Mouse (Mus musculus) lung, embryonic 14.5 days (tissue): ENCODE measurements around the gene Spib. TPM values are rescaled to one million over a fixed set of nuclear protein-coding genes. Genes with fewer than 3 reads are reported as not detected.
A peak's percentile ranks its signal among the peaks of the same experiment; 100 is the strongest.

Experiments
- ATAC-seq: fragments of 200-750 bp; cut with Nextera tagmentation; 2 replicates; pipeline ENCODE4 v1.8.0; 2017; ENCODE audit warnings: mild to moderate bottlenecking, moderate TSS enrichment, moderate library complexity; ENCODE audit not compliant: insufficient read depth
- DNase-seq: peaks from one replicate; pipeline ENCODE4 v3.0.0-alpha.2; 2015
- H3K27ac ChIP-seq: fragments of 300-500 bp; sonication (generic); 2 replicates; pipeline ENCODE4 v1.5.1; 2014; ENCODE audit warnings: low read depth, mild to moderate bottlenecking, moderate library complexity
- H3K27me3 ChIP-seq: fragments of 300-500 bp; sonication (generic); 2 replicates; pipeline ENCODE4 v1.6.1; 2014; ENCODE audit warnings: low read length, control low read depth; ENCODE audit not compliant: insufficient read depth
- H3K36me3 ChIP-seq: fragments of 300-500 bp; sonication (generic); 2 replicates; pipeline ENCODE4 v1.6.1; 2014; ENCODE audit warnings: control low read depth; ENCODE audit not compliant: insufficient read depth
- H3K4me1 ChIP-seq: fragments of 300-500 bp; sonication (generic); 2 replicates; pipeline ENCODE4 v1.6.1; 2014; ENCODE audit warnings: antibody characterized with exemption, control low read depth; ENCODE audit not compliant: insufficient read depth
- H3K4me2 ChIP-seq: fragments of 300-500 bp; sonication (generic); 2 replicates; pipeline ENCODE4 v1.6.1; 2014; ENCODE audit warnings: mild to moderate bottlenecking
- H3K4me3 ChIP-seq: fragments of 300-500 bp; sonication (generic); 2 replicates; pipeline ENCODE4 v1.5.1; 2014; ENCODE audit warnings: low read depth, low read length
- H3K9ac ChIP-seq: fragments of 300-500 bp; sonication (generic); 2 replicates; pipeline ENCODE4 v1.6.1; 2014
- H3K9me3 ChIP-seq: fragments of 300-500 bp; sonication (generic); 2 replicates; pipeline ENCODE4 v1.6.1; 2016; ENCODE audit warnings: low read depth, low read length, control low read depth
- CTCF ChIP-seq: IDR thresholded peaks from 2 replicates; pipeline ENCODE4 v1.5.1; 2016; ENCODE audit warnings: antibody characterized with exemption, low read depth
- WGBS: fragments of 180-500 bp; shearing (Covaris S2); extraction: QIAGEN DNeasy Blood & Tissue Kit; methylation state at CpG from one replicate; pipeline ENCODE4 v1.1.7; 2014; 5-methylcytosine and 5-hydroxymethylcytosine counted together
- polyA plus RNA-seq: library from polyadenylated mRNA; unstranded; fragments of >200 nt; fragmentation: Nextera tagmentation; extraction: Ambion mirVana; gene quantifications from 2 replicates; pipeline ENCODE4 v1.2.1, GENCODE M21; 2014

Gene Spib
- polyA plus RNA-seq, 1 experiment from 2014 or later, result 0.07 TPM

DNA sequence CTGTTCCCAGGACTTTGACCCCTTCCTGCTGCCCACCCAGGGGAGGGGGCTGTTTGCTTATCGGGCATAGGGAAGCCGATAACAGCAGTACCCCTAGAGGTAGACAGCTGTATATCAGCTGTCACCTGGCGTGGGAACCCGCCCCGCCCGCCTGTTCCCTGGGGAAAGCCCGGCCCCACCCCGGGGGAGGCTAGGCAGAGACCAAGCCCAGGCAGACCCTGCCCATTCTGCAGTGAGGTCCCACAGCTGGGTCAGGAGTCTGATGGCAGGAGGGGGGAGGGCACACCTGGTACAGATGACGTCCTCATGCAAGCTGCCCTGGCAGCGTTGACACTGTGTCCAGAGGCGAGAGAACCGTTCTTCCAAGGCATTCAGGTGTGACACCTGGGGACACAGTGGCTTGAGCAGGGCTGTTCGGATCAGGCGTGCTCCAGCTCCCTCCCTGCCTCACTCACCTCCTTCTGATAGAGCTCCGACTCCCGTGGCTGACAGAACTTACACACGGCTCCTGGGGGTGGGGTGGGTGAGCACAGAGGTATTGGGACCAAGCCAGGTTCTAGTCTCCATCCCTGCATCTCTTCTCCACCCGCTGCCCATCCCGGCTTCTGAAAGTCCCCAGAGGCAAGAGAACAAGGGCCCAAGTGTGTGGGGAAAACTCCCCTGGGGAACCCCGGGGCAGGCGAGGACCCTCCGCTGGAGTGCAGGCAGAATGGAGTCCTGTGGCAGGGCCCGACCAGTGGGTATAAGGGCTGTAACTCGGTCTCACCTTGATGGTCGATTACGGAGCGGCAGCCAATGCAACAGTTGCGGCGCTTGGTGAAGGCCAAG is 1.3 kb upstream of the Spib start:
- 84% methylated on average over 29 of the region's 29 CpGs for WGBS
- 0 out of 2 replicates have a peak, but pooled peaks cover 4% of the 10 kb centered on the region for H3K27me3 ChIP-seq
- H3K36me3 ChIP-seq, result peaks cover 57% of the 10 kb centered on the region

DNA sequence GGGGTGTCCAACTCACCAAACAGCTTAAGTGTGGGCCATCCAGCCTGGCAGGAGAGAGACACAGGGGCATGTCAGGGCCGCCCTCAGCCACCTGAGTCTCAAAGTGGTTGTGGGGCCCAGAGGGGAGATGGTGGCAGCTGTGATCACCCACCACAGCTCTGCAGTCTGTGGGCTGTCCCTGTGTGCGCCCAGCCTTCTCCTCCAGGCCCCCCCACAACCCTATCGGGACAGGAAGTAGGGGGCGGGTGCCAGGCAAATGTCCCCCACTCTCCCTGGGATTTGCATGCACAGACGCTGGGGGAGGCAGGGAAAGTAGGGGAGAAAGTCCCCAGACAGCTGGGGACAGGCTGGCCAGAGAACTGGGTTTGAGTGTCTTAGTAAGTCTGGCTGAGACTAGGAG is 664 bp downstream of the Spib start:
- 36% methylated on average over 5 of the region's 5 CpGs for WGBS
- H3K9ac ChIP-seq, result no peak overlapping the region
- H3K9me3 ChIP-seq, result no peaks in the 10 kb centered on the region
- H3K27me3 ChIP-seq, result peaks cover 15% of the 10 kb centered on the region; the same call in 1 of the 2 replicates
- no peak for ATAC-seq
- peaks cover 39% of the 10 kb centered on the region for H3K36me3 ChIP-seq
- no peak overlapping the region for H3K4me3 ChIP-seq
- no peak overlapping the region for H3K27ac ChIP-seq
- no peak for TF ChIP-seq CTCF
- no peak for DNase-seq
- no peak overlapping the region for H3K4me2 ChIP-seq
- H3K4me1 ChIP-seq, result no peaks in the 10 kb centered on the region

More for the DNA sequence above, 1.3 kb upstream of the Spib start:
- no peak overlapping the region for H3K4me3 ChIP-seq
- no peak overlapping the region for H3K9ac ChIP-seq
- H3K27ac ChIP-seq, result no peak overlapping the region
- H3K4me2 ChIP-seq, result no peak overlapping the region
- H3K9me3 ChIP-seq, result no peaks in the 10 kb centered on the region
- TF ChIP-seq CTCF, result no peak
- no peaks in the 10 kb centered on the region for H3K4me1 ChIP-seq
- no peak for ATAC-seq
- DNase-seq, result no peak

DNA sequence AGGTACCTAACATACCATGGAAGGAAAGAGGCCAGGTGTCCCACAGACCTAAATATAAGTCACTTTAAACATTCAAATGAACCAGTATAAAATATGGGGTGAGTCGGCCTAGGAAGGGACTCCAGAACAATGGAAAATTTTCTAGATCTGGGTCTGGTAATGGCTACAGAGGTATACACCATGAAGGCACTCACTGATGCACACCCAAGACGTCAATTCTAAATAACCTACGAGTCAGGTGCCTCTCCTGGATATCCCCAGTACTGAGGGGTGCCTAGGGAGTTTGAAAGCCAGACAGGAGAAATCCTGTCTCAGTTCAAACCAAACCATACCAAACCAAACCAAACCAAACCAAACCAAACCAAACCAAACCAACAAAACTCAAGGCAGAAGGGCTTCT is 1.4 kb downstream of the Spib start:
- H3K36me3 ChIP-seq, result peaks cover 33% of the 10 kb centered on the region
- no peak for TF ChIP-seq CTCF
- H3K9ac ChIP-seq, result no peak overlapping the region
- no peak for DNase-seq
- no peak overlapping the region for H3K27ac ChIP-seq
- peaks cover 17% of the 10 kb centered on the region; the same call in 1 of the 2 replicates for H3K27me3 ChIP-seq
- ATAC-seq, result no peak
- no peak overlapping the region for H3K4me3 ChIP-seq
- WGBS, result 77% methylated on average over 3 of the region's 3 CpGs
- no peaks in the 10 kb centered on the region for H3K4me1 ChIP-seq
- no peaks in the 10 kb centered on the region for H3K9me3 ChIP-seq
- H3K4me2 ChIP-seq, result no peak overlapping the region

DNA sequence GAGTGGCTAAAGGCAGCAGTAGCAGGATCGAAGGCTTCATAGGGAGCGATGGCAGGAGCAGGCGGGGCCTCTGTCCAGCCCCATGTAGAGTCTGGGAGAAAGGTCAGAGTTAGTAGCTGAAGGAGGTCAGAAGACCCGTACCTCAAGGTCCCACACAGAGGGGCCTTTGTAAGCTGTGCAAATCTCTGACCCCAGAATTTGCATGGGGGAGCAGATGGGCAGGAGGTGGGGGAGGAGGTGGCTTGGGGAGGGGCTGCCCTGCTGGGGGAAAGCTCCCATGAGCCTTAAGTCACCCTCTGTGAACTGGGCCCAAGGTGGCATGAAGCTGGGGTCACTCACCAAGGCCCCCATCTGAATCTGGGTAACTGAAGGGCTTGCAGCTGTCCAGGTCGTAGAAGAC is 2.4 kb downstream of the Spib start:
- ATAC-seq, result no peak
- DNase-seq, result no peak
- Histone ChIP-seq H3K9me3 (no peaks in the 10 kb centered on the region), H3K4me2 (no peak overlapping the region), H3K4me3 (no peak overlapping the region), H3K36me3 (peaks cover 24% of the 10 kb centered on the region), H3K9ac (no peak overlapping the region), H3K4me1 (0 out of 2 replicates have a peak, but pooled peaks cover 3% of the 10 kb centered on the region), H3K27me3 (peaks cover 22% of the 10 kb centered on the region; the same call in 1 of the 2 replicates), H3K27ac (no peak overlapping the region)
- 56% methylated on average over 5 of the region's 5 CpGs for WGBS
- TF ChIP-seq CTCF, result no peak

DNA sequence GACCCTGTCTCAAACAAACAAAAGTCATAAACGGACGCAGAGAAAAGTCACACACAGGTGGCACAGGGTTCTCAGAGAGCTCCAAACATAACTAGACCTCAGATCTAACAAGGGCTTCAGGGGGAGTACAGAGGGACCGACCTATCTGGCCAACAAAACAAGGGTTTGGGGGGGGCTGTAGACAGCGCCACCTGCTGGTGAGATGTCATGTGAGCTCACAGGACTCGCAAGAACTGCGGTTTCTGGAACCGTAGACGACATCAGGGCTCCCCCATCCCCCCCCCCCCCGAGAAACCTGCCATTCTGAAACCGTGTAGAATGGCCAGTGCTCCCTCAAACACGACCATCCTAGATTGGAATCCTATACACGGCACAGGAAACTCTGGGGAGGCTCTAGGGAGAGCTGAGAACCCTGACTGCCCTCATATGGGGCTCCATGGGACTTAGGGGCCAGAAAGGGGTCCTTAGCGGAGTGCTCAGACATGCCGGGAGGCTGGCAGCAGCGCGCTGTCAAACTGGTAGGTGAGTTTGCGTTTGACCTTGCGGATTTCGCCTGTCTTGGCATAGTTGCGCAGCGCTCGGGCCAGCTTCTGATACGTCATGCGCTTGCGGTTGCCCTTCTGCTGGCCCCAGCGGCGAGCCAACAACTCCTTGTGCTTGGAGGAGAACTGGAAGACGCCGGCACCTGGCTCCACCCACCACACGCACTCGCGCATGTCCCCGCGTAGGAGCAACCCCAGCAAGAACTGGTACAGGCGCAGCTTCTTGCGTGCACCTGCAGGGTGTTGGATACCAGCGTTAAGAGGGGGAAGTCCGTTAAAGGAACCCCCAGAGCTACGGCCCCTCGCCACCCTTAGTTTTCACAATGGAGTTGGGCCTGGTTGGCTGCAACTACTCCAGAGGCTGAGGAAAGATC is 4.1 kb downstream of the Spib start:
- WGBS, result 5% methylated on average over 40 of the region's 40 CpGs
- DNase-seq, result peak; percentile 82
- Histone ChIP-seq H3K9me3 (no peaks in the 10 kb centered on the region), H3K4me3 (peak overlapping the region; percentile 26), H3K27me3 (peaks cover 38% of the 10 kb centered on the region; the same call in 1 of the 2 replicates), H3K4me2 (peak overlapping the region; percentile 64), H3K27ac (no peak overlapping the region), H3K9ac (peak overlapping the region; percentile 27; the same call in 1 of the 2 replicates), H3K4me1 (0 out of 2 replicates have a peak, but pooled peaks cover 3% of the 10 kb centered on the region), H3K36me3 (peaks cover 6% of the 10 kb centered on the region)
- peak; percentile 82 for TF ChIP-seq CTCF
- no peak for ATAC-seq

DNA sequence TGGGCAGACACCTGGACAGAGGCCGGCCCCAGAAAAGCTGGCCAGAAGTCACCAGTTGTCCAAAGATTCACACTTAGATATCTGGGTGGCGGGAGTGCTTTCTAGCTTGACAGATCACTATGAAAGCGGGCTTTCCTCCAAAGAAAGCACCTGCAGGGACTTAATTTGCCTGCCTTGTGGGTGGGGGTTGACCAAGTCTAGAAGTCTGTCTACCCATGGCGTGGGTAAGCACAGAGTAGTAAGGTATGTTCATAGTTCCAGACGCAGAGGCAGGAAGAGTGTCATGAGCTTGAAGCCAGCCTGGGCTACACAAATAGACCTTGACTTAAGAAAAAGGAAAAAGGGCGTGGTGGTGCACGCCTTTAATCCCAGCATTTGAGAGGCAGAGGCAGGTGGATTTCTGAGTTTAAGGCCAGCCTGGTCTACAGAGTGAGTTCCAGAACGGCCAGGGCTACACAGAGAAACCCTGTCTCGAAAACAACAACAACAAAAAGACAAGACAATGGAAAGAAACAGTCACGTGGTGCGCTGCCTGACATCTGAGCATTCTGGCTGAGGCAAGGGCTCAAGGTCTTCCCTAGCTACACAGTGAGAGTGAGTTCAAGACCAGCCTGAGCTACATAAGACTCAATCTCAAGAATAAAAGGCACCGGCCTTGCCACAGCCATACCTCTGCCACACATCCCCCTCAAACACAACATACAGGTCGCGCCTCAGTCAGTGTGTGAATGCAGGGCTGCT is 5.3 kb downstream of the Spib start:
- WGBS, result 80% methylated on average over 14 of the region's 14 CpGs
- H3K9ac ChIP-seq, result no peak overlapping the region
- H3K27me3 ChIP-seq, result peaks cover 46% of the 10 kb centered on the region
- ATAC-seq, result no peak
- DNase-seq, result no peak
- no peak for TF ChIP-seq CTCF
- H3K4me1 ChIP-seq, result 0 out of 2 replicates have a peak, but pooled peaks cover 3% of the 10 kb centered on the region
- no peaks in the 10 kb centered on the region for H3K36me3 ChIP-seq
- no peak overlapping the region for H3K4me2 ChIP-seq
- no peak overlapping the region for H3K27ac ChIP-seq
- H3K9me3 ChIP-seq, result no peaks in the 10 kb centered on the region
- H3K4me3 ChIP-seq, result no peak overlapping the region
